Mouse (Mus musculus): ENCODE results near the gene Abhd4. TPM values are rescaled to one million over a fixed set of nuclear protein-coding genes. Genes with fewer than 3 reads are reported as not detected.
A peak's percentile ranks its signal among the peaks of the same experiment; 100 is the strongest.

Abhd4 gene
- polyA plus RNA-seq, 1 experiment, result 32.9 TPM

GRCm38 (mm10) chr14:54234231-54235040, 19.6 kb upstream of the Abhd4 start:
- no peak for TF ChIP-seq MYOG (IDR thresholded peaks at IDR 0.05; ENCODE audit: control insufficient read depth, extremely low read depth, insufficient read length)
- TF ChIP-seq FOSL1 (IDR thresholded peaks at IDR 0.05; ENCODE audit: insufficient read depth, low read length, poor library complexity, severe bottlenecking), result no peak

GRCm38 (mm10) chr14:54235825-54236540, 18.0 kb upstream of the Abhd4 start:
- Histone ChIP-seq H3K36me3 (ENCODE audit: control insufficient read depth, insufficient read depth) (peaks cover 25% of the 10 kb centered on the region), H3K4me3 (ENCODE audit: insufficient read depth, poor library complexity, severe bottlenecking) (no peak overlapping the region), H3K27me3 (ENCODE audit: control insufficient read depth, insufficient read depth, insufficient read length) (no peaks in the 10 kb centered on the region), H3ac (ENCODE audit: control insufficient read depth, insufficient read length, low read depth) (no peak overlapping the region), H3K79me2 (ENCODE audit: control insufficient read depth, insufficient read depth) (peaks cover 13% of the 10 kb centered on the region), H3K79me3 (ENCODE audit: low read depth) (peaks cover 4% of the 10 kb centered on the region)
- TF ChIP-seq FOSL1 (IDR thresholded peaks at IDR 0.05; ENCODE audit: insufficient read depth, low read length, poor library complexity, severe bottlenecking) (no peak), CTCF (IDR thresholded peaks at IDR 0.05; ENCODE audit: control insufficient read depth, insufficient read depth, insufficient read length) (no peak), MYOD1 (IDR thresholded peaks at IDR 0.05; ENCODE audit: control insufficient read depth, insufficient read length, low read depth) (no peak), USF1 (IDR thresholded peaks at IDR 0.05; ENCODE audit: low read depth) (no peak)

More at GRCm38 (mm10) chr14:54234231-54235040, 19.6 kb upstream of the Abhd4 start:
- Histone ChIP-seq H3K4me3 (ENCODE audit: insufficient read depth, poor library complexity, severe bottlenecking) (no peak overlapping the region), H3ac (ENCODE audit: control insufficient read depth, insufficient read length, low read depth) (no peak overlapping the region), H3K27me3 (ENCODE audit: control insufficient read depth, insufficient read depth, insufficient read length) (no peaks in the 10 kb centered on the region), H3K36me3 (ENCODE audit: control insufficient read depth, insufficient read depth) (peaks cover 15% of the 10 kb centered on the region), H3K79me2 (ENCODE audit: control insufficient read depth, insufficient read depth) (peaks cover 13% of the 10 kb centered on the region), H3K79me3 (ENCODE audit: low read depth) (peaks cover 4% of the 10 kb centered on the region)

- peaks cover 34% of the 10 kb centered on the region for H3K36me3 ChIP-seq (ENCODE audit: control insufficient read depth, insufficient read depth)
- no peak overlapping the region for H3ac ChIP-seq (ENCODE audit: control insufficient read depth, insufficient read length, low read depth)
- H3K79me2 ChIP-seq (ENCODE audit: control insufficient read depth, insufficient read depth), result peaks cover 18% of the 10 kb centered on the region
- no peaks in the 10 kb centered on the region for H3K27me3 ChIP-seq (ENCODE audit: control insufficient read depth, insufficient read depth, insufficient read length)
- TF ChIP-seq FOSL1 (IDR thresholded peaks at IDR 0.05; ENCODE audit: insufficient read depth, low read length, poor library complexity, severe bottlenecking) (no peak), USF1 (IDR thresholded peaks at IDR 0.05; ENCODE audit: low read depth) (no peak), MYOG (IDR thresholded peaks at IDR 0.05; ENCODE audit: control insufficient read depth, extremely low read depth, insufficient read length) (no peak)
- no peak overlapping the region for H3K4me3 ChIP-seq (ENCODE audit: insufficient read depth, poor library complexity, severe bottlenecking)
- peaks cover 4% of the 10 kb centered on the region for H3K79me3 ChIP-seq (ENCODE audit: low read depth)
These were observed 17.1 kb upstream of the Abhd4 start for GRCm38 (mm10) chr14:54236881-54237280.

GRCm38 (mm10) chr14:54239002-54239736, 14.8 kb upstream of the Abhd4 start:
- TF ChIP-seq CTCF (IDR thresholded peaks at IDR 0.05; ENCODE audit: control insufficient read depth, insufficient read depth, insufficient read length) (peak; percentile 56), MAX (IDR thresholded peaks at IDR 0.05) (no peak)
- H3K27me3 ChIP-seq (ENCODE audit: control insufficient read depth, insufficient read depth, insufficient read length), result no peaks in the 10 kb centered on the region
- peaks cover 50% of the 10 kb centered on the region for H3K36me3 ChIP-seq (ENCODE audit: control insufficient read depth, insufficient read depth)

GRCm38 (mm10) chr14:54240542-54240941, 13.4 kb upstream of the Abhd4 start:
- H3K36me3 ChIP-seq (ENCODE audit: control insufficient read depth, insufficient read depth), result peaks cover 53% of the 10 kb centered on the region

More at GRCm38 (mm10) chr14:54239002-54239736, 14.8 kb upstream of the Abhd4 start:
- no peak overlapping the region for H3K4me3 ChIP-seq (ENCODE audit: insufficient read depth, poor library complexity, severe bottlenecking)
- H3ac ChIP-seq (ENCODE audit: control insufficient read depth, insufficient read length, low read depth), result no peak overlapping the region
- H3K79me2 ChIP-seq (ENCODE audit: control insufficient read depth, insufficient read depth), result peaks cover 37% of the 10 kb centered on the region
- peaks cover 8% of the 10 kb centered on the region for H3K79me3 ChIP-seq (ENCODE audit: low read depth)

GRCm38 (mm10) chr14:54244183-54244582, 9.8 kb upstream of the Abhd4 start:
- Histone ChIP-seq H3K27me3 (ENCODE audit: control insufficient read depth, insufficient read depth, insufficient read length) (no peaks in the 10 kb centered on the region), H3K79me2 (ENCODE audit: control insufficient read depth, insufficient read depth) (peaks cover 74% of the 10 kb centered on the region), H3K36me3 (ENCODE audit: control insufficient read depth, insufficient read depth) (peaks cover 61% of the 10 kb centered on the region), H3K4me3 (ENCODE audit: insufficient read depth, poor library complexity, severe bottlenecking) (no peak overlapping the region), H3ac (ENCODE audit: control insufficient read depth, insufficient read length, low read depth) (no peak overlapping the region), H3K79me3 (ENCODE audit: low read depth) (peaks cover 29% of the 10 kb centered on the region)
- no peak for TF ChIP-seq MAX (IDR thresholded peaks at IDR 0.05)
- TF ChIP-seq FOSL1 (IDR thresholded peaks at IDR 0.05; ENCODE audit: insufficient read depth, low read length, poor library complexity, severe bottlenecking), result no peak
- no peak for TF ChIP-seq CTCF (IDR thresholded peaks at IDR 0.05; ENCODE audit: control insufficient read depth, insufficient read depth, insufficient read length)
- no peak for TF ChIP-seq CEBPB (IDR thresholded peaks at IDR 0.05; ENCODE audit: low read depth)
- TF ChIP-seq MYOD1 (IDR thresholded peaks at IDR 0.05; ENCODE audit: control insufficient read depth, insufficient read length, low read depth), result no peak
- no peak for TF ChIP-seq MYOG (IDR thresholded peaks at IDR 0.05; ENCODE audit: control insufficient read depth, extremely low read depth, insufficient read length)
- no peak for TF ChIP-seq USF1 (IDR thresholded peaks at IDR 0.05; ENCODE audit: low read depth)

More at GRCm38 (mm10) chr14:54240542-54240941, 13.4 kb upstream of the Abhd4 start:
- Histone ChIP-seq H3K79me2 (ENCODE audit: control insufficient read depth, insufficient read depth) (peaks cover 51% of the 10 kb centered on the region), H3K27me3 (ENCODE audit: control insufficient read depth, insufficient read depth, insufficient read length) (no peaks in the 10 kb centered on the region), H3K79me3 (ENCODE audit: low read depth) (peaks cover 8% of the 10 kb centered on the region), H3ac (ENCODE audit: control insufficient read depth, insufficient read length, low read depth) (no peak overlapping the region), H3K4me3 (ENCODE audit: insufficient read depth, poor library complexity, severe bottlenecking) (no peak overlapping the region)
- TF ChIP-seq MAX (IDR thresholded peaks at IDR 0.05), result no peak
- no peak for TF ChIP-seq MYOG (IDR thresholded peaks at IDR 0.05; ENCODE audit: control insufficient read depth, extremely low read depth, insufficient read length)

Data from C2C12 (cell line).